Mouse (Mus musculus) cerebellum, adult 9-10 months (tissue): ENCODE measurements around the gene Tbkbp1.

Source experiments
- DNase-seq: peaks from one replicate; pipeline ENCODE4 v3.0.0; 2022

Tbkbp1 gene

GRCm38 (mm10) chr11:97126645-97127468, 24.4 kb downstream of the Tbkbp1 start:
- DNase-seq: no peak

DNA sequence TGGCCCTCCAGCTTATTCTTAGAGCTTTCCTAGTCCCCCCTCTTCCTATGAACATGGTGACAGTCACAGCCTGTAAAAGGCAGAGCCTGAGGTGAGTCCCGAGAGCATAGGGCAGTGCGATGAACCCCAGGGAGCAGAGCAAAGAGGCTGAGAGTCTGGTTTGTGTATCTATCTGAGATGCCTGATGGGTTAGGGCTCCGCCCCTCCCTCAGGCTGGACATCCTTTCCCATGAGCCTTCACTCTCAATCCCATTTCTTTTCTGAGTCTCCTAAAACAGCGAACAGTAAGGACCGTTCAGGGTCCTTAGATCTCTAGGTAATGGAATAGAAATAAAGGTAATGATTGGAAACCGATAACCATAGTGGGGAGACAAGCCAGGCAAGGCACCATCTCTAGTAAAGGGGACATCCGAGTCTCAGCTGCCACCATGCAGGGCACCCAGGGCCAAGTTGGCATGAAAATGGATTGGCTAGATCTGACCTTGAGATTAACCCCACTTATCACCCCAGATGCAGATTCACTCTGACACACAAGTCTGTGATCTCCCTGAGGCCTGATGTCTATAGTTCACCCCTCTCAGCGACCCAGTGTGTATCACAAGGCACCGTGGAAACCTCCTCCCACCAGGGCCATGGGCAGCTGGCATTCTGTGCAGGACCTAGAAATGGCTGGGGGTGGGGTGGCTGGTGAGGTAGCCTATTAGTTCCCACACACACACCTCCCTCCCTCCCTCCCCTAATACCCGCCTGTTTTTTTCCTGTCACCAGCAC, 26.8 kb downstream of the Tbkbp1 start:
- no peak for DNase-seq

DNA sequence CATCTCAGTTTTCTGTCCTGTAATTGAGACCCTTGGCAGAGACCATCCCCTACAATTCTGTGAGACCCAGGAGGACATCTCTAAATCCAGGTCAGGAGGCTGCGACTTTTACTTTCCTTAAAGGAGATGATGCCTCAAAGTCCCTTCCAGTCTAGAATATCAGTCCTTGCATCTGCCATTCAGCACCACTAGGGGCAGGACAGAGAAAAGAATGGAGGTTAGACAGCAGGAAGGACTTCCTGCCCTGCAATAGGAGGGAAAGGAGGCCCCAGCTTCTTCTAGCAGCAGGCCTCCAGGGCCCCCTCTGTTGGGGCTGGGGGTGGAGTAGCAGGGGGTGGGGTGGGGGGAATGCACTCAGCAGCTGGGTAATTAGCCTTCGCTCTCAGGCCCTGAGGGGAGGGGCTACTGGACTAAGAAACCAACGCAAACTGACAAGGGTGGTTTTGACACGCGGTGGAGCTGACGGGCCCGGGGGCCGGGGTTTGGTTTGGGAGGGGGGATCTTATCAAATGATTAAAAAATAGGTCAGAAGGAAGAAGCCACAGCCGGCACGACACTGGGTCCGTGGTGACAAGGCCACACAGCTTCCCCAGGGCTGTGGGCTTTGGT, 27.9 kb downstream of the Tbkbp1 start:
- no peak for DNase-seq

DNA sequence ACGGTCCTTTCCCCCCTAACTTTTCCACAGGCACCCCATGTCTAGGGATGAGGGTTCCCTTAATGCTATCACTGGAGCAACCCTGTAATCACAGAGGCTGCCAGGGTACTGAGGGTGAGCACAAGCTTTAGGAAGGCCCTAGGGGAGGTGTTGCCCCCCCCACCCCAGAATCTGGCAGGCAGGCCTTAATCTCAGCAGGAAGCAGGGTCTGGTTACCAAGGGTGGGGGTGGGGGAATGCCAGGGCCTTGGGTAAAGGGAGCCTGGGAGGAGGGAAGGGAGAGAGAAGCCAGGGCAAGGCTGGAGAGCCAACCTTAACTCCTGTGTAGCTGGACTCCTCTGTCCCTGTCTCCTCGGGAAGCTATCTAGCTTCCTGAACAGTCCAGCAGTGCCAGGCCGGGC, 30.7 kb downstream of the Tbkbp1 start:
- no peak for DNase-seq

DNA sequence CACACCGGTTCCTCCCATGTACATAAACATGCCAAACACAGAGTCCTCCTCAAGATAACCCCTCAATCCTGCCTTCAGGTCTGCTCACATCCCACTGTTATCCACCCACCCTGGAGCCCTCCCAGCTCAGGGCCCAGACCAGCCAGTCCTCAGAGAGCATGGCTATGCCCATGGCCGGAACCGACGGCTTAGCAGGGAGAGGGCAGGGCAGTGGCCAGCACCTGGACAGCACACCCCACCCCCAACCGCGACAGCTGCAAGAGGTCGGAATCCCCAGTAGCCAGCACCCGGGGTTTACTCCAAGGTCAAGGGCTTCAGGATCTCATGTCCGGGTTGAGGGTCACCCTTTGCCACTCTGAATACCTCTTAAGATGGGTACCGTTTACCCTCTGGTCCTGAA, 31.1 kb downstream of the Tbkbp1 start:
- no peak for DNase-seq

DNA sequence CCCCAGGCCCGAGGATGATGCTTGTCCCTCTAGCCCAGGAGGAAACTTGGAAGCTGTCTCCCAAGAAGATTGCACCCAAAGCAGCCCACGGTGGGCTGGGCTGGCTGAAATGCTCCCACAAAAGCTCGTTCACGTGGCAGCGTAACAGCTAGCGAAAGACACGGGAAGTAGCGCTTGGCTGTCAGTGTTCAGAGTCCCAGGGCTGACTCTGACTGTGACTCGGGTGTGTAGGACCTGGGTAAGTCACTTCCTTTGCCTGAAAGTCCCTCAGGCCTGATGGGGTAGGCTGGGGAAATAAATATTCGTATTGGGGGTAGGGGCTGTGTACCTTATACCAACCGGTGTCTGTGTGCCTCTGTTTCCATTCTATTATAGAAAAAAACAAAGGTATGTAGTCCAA, 35.5 kb downstream of the Tbkbp1 start:
- no peak for DNase-seq

GRCm38 (mm10) chr11:97114671-97115601, 36.4 kb downstream of the Tbkbp1 start, which contains the start of gene Tbx21:
Gene Tbx21 (minus strand): TSS chr11:97115331.
- no peak for DNase-seq

DNA sequence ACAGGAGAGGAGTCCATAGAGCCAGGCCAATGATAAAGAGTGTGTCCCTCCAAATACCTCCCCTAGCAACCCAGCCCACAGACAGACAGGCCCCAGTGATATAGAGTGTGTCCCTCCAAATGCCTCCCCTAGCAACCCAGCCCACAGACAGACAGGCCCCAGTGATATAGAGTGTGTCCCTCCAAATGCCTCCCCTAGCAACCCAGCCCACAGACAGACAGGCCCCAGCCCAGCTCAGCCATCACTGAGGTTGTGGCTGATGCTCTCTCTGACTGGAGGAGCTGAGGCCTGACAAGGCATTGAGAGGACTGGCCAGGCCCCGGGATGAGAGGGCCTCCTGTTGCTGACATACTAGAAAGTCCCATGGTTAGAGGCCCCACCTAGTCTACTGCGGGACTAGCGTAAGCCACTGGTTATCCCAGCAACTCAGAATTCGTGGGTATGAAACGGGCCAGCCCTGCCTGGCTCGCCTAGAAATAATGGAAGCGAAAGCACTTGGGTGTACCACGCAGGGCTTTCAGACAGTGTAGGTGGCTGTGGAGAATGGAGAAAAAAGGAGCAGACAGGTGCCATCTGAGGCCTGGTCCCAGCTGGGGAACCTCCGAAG, 38.7 kb downstream of the Tbkbp1 start:
- no peak for DNase-seq

DNA sequence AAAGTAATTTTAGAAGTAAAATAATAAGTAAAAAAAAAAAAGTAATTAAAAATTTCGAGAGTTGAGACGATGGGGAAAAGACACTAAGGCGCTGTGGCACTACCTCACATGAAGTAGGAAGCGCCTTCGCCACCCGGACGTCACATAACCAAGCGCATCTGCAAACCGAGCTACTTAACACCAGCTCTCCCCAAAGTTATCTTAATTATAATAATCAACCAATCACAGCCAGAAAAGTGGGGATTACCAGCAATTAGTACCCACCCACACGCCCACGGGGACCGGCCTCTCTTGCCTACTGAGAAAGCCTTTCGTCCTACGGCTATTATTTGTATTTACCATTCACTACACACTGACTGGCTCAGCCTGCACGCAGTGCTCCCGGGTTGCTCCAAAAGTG, 42.3 kb downstream of the Tbkbp1 start:
- DNase-seq: no peak

DNA sequence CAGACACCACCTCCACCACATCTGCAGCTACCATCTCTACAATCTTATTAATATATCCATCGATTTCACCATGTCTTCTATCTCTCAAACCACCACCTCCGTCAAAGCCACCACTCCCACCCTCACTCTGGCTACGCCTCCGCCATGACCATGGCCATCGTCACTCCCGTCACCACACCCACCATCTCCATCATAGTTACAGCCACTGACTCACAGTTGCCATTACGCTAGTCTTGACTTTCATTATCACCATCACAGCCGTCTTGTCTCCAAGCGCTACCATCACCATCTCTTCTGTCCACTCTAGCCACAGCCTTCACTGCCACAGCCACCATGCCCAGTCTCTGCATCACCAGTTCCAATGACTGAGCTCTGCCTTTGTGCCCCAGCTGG, 47.2 kb downstream of the Tbkbp1 start:
- DNase-seq: no peak

DNA sequence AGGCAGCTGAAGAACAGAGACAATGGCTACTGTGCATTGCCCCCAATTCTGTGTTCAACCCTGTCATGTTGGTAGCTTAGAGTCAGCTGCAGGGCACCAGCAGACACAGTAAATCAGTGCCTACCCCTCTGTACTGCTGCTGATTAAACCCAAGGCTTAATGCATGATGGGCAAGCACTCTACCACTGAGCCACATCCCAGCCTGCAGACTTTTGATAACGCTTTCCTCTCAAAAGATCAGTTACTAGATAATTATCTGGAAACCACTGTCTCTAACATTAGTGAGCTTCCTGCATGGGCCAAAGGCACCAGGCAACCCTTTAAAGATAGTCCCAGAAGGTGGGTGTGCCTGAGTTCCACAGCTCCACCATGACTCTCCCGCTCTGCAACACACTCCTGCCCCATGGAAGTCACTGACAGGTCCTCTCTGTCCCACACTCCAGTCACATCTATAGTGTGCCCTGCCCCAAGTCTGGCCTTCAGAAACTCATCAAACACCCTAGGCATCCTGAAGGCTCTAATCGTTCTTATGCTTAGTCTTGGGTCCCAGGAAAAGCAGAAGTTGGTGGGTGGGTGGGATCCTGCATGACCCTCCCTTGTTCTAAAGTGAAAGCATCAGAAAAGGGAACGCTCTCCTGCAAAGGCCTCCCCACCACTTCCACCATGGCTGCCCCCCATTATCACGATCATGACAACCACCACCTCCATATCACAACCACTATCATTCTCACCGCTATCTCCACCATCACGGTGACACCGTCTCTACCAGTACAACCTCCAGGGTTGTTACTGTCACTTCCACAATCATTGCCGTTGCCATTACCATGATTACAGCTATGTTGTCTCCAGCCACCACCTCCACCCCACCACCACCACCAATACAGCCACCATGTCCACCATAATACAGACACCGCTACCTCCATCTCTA, 47.9 kb downstream of the Tbkbp1 start:
- DNase-seq: no peak

- DNase-seq: peak; percentile 61
Observed at GRCm38 (mm10) chr11:97101722-97102121, 49.6 kb downstream of the Tbkbp1 start.

GRCm38 (mm10) chr11:97098791-97099190, 52.5 kb downstream of the Tbkbp1 start:
- no peak for DNase-seq

DNA sequence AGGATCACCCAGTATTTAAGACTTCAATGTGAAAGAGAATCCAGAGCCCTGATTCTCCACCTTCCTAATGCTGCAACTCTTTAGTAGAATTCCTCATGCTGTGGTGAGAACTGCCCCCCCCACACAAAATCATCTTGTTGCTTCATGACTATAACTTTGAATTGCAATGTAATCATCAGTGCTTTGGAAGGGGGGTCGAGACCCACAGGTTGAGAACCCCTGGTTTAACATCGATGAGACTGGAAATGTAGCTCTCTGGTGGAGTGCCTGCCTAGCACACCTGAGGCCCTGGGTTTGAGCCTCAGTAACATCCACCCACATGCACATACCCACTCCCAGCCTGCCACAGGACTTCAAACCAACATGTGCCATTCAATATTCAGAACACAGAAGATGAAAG, 56.7 kb downstream of the Tbkbp1 start:
- DNase-seq: no peak

DNA sequence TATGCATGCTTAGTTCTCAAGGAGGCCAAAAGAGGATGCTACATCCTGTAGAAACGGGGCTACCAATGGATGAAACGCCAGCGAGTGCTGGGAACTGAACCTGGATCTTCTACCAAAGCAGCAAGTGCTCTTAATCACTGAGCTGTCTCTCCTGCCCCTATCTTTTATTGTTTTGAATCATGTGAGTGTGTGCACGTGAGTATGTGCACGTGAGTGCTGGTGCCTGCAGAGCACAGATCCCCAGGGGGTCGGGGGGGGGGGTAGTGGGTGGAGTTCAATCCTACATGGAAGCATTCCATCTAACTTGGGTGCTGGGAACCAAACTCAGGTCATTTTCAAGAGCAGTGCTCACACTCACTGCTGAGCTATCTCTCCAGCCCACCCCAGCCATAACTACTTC, 64.9 kb downstream of the Tbkbp1 start:
- no peak for DNase-seq
